Mouse (Mus musculus) megakaryocyte, adult 5-6 weeks (primary cell): Measurements from ENCODE around the gene Mmp8. TPM values are rescaled to one million over a fixed set of nuclear protein-coding genes. Genes with fewer than 3 reads are reported as not detected.

Experiments
- ATAC-seq: 2 replicates; pipeline ENCODE4 v1.8.0; 2016; ENCODE audit warnings: mild to moderate bottlenecking, inconsistent platforms; ENCODE audit not compliant: poor library complexity, severe bottlenecking
- total RNA-seq, 2 experiments: library from RNA; stranded (forward) in 1 of 2; stranded (reverse) in 1 of 2; fragments of 153-499, 151-499 nt in 1 of 2; fragments of 221-1000, 200-1000 nt in 1 of 2; gene quantifications; 2 replicates each; pipeline versions ENCODE4 v1.2.3 to v1.2.4; 2015 to 2017

Gene Mmp8
- total RNA-seq, 2 experiments from 2014 or later, result 404 to 512 TPM

DNA sequence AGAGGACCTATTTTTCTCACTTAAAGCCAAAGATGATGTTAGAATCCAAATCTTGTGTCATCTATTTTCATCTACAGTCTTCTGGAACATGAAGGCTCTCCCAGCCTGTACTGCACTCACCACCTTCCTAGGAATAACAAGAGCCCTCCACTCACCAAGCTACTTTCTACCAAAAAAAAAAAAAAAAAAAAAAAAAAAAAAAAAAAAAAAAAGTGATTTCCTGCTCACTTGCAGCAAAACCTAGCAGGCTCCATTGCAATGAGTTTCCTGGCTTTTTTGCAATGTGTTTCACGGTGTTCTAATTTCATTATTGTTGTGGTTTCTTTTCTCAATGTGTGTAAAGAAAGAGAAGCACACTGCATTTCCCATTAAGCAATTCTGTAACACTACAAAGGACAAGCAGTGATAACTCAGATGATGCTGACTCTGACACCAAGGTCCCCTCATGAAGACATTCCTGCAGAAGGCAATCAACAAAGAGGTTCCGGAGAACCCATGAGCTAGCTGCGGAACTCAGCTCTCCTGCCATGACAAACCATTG lies 35.1 kb downstream of the Mmp8 start:
- peak; percentile 76 for ATAC-seq

DNA sequence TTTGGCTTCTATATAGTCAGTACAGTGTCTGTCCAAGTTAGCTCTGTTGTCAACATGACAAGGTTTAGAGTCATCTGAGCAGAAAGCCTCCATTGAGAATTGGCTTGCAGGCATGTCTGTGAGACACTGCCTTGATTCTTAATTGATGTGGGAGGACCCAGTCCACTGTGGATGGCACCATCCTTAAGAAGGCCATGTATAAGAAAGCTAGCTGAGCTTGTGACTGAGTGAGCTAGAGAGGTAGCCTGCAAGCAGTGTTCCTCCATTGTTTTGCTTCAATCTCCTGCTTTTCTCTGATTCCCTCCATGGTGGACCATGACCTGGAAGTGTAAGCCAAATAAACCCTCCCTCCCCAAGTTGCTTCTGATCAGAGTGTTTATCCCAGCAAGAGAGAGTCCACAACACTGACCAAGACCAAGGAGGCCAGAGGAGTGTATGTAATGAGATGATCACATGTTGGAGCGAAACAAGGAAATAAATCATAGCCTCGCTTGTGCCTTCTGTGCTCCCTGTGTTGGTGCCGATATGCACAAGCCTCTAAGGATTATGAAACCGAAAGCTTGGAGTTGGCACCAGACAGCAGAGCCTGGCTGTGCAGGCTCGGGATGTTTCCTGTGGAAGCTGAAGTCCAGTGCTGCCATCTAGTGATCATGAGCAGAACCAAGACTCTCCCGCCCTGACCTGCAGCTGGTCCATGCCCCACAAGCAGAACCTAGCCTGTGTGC lies 36.7 kb downstream of the Mmp8 start:
- ATAC-seq, result peak; percentile 96

DNA sequence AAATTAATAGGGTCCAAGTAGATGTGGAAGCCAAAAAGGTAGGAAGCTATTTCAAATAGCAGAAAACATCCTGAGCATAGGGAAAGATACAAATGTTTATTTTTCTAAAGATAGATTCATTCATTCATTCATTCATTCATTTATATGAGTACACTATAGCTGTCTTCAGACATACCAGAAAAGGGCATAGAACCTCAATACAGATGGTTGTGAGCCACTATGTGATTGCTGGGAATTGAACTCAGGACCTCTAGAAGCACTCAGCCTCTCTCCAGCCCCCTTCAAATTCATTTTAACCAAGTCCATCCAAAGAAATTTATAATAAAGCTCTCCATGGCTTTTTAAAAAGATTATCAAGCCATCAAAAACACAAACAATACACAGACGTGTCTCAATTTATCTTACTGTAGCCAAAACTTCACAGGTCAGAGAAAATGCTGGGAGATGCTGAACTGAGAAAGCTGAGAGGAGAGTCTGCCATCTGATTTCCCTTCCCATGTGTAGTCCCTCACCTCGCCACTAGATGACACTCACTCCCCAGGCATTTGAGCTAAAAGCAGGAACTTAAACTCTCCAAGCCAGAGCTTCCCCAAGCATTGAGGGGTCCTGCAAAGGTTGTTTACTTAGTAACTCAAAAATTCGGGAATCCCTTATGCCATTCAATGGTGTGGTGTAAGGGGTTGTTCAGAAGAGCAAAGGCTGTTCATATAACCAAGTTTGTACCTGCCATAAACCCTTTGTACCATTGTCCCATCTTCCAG lies 44.9 kb downstream of the Mmp8 start:
- peak; percentile 98 for ATAC-seq

DNA sequence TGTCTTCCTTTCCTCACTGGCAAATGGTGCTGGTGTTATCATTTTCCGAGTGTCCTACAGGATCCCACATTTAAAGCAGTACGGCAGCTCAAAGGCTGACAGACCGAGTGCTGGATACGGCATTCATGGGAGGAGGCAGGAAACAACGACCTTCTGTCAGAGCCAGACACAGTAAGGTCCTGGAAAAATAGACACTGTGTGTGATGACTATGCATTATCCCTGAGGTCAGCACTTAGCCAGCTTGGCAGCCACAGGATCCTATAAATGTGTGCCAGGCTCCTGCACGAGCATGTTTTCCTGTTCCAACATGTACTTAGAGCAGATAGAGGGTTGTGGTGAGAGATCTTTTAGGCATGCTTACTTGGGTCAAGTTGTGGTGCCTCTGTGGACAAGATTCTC lies 45.7 kb downstream of the Mmp8 start:
- no peak for ATAC-seq

DNA sequence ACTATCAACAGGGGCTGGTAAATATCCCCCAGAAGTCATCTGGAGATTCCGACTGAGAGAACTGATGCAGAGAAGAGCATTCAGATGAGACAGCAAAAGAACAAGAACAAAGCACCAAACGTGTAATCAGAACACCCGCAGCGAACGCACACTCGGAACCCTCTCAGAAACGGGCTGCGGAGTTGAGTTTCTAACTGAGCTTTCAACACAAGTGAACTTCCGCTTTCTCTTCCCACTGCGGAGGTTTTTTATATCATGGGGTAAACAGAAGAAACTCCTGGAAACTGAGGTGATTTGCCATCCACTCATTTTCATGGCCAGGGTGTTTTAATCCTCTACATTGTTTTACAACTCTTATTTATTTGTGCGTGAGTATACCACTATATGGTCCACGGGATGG lies 47.4 kb downstream of the Mmp8 start:
- ATAC-seq, result peak; percentile 62

Other genes with a start within 250 kb of the Mmp8 start
- gene Mmp12, start 214.1 kb upstream of the Mmp8 start, total RNA-seq (2015), result not detected in 2 replicates
- gene Mmp12, start 214.1 kb upstream of the Mmp8 start, total RNA-seq (2017), result 0.07 TPM in 1 of 2 replicates, not detected in the other
- not detected in 2 replicates for gene Mmp1b, start 170.4 kb upstream of the Mmp8 start, total RNA-seq (2015)
- not detected in 2 replicates for gene Mmp1b, start 170.4 kb upstream of the Mmp8 start, total RNA-seq (2017)
- not detected in 2 replicates for gene Mmp3, start 112.6 kb upstream of the Mmp8 start, total RNA-seq (2015)
- not detected in 2 replicates for gene Mmp3, start 112.6 kb upstream of the Mmp8 start, total RNA-seq (2017)
- gene Mmp10, start 56.1 kb upstream of the Mmp8 start, total RNA-seq (2015), result not detected in 2 replicates
- not detected in 2 replicates for gene Mmp10, start 56.1 kb upstream of the Mmp8 start, total RNA-seq (2017)
- 0.13 and 0.21 TPM in 2 replicates for gene Mmp27, start 12.9 kb downstream of the Mmp8 start, total RNA-seq (2015)
- gene Mmp27, start 12.9 kb downstream of the Mmp8 start, total RNA-seq (2017), result 0.45 and 0.66 TPM in 2 replicates
- gene Mmp20, start 69.8 kb downstream of the Mmp8 start, total RNA-seq (2015), result not detected in 2 replicates
- gene Mmp20, start 69.8 kb downstream of the Mmp8 start, total RNA-seq (2017), result not detected in 2 replicates
- not detected in 2 replicates for gene Mmp7, start 133.6 kb downstream of the Mmp8 start, total RNA-seq (2015)
- not detected in 2 replicates for gene Mmp7, start 133.6 kb downstream of the Mmp8 start, total RNA-seq (2017)
- 113 and 117 TPM in 2 replicates for gene Tmem123, start 205.6 kb downstream of the Mmp8 start, total RNA-seq (2015)
- gene Tmem123, start 205.6 kb downstream of the Mmp8 start, total RNA-seq (2017), result 114 and 121 TPM in 2 replicates